Mouse (Mus musculus): ENCODE measurements around the gene Dennd1a. TPM values are rescaled to one million over a fixed set of nuclear protein-coding genes. Genes with fewer than 3 reads are reported as not detected.

Gene Dennd1a
- polyA plus RNA-seq, 1 experiment from 2014 or later = 10.3 TPM

- no peak for ATAC-seq
These were observed 102.2 kb downstream of the Dennd1a start for GRCm38 (mm10) chr2:38184977-38185376.

DNA sequence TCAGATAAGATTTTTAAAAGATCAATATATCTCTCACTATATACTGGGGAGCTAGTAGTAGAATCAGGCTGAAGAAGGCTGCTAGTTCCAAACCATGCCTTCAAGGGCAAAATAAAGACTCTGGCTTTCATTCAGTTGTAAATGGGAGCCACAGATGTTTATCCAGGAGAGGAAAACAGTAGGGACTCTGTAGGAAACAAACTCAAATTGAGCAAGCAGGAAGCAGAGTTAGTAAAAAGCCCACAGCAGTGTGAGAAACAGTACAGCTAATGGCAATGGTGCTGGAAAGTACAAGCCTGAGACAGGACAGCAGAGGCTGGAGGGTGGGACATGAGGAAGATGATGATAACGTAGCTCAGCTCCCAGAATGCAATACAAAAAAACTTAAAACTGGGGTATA lies 103.3 kb downstream of the Dennd1a start:
- Histone ChIP-seq H3K36me3 (ENCODE audit: control insufficient read depth, insufficient read depth) (no peaks in the 10 kb centered on the region), H3K4me2 (replicated peaks; ENCODE audit: low read depth) (no peak overlapping the region), H3K4me3 (ENCODE audit: low read depth, low read length) (no peak overlapping the region), H3K27ac (ENCODE audit: low read depth, low read length) (no peak overlapping the region), H3K9ac (ENCODE audit: low read depth, low read length) (no peak overlapping the region), H3K9me3 (ENCODE audit: control insufficient read depth) (no peaks in the 10 kb centered on the region), H3K4me1 (replicated peaks; ENCODE audit: control insufficient read depth, insufficient read depth, low read length) (no peaks in the 10 kb centered on the region), H3K27me3 (replicated peaks; ENCODE audit: control insufficient read depth, insufficient read depth, low read length) (no peaks in the 10 kb centered on the region)
- ATAC-seq = no peak
- 71% methylated on average over 1 of the region's 1 CpGs for WGBS
- TF ChIP-seq CTCF (IDR thresholded peaks at IDR 0.05; ENCODE audit: low read depth) = no peak

More at GRCm38 (mm10) chr2:38184977-38185376, 102.2 kb downstream of the Dennd1a start:
- Histone ChIP-seq H3K9ac (ENCODE audit: low read depth, low read length) (no peak overlapping the region), H3K4me2 (replicated peaks; ENCODE audit: low read depth) (no peak overlapping the region), H3K4me3 (ENCODE audit: low read depth, low read length) (no peak overlapping the region), H3K27ac (ENCODE audit: low read depth, low read length) (no peak overlapping the region), H3K4me1 (replicated peaks; ENCODE audit: control insufficient read depth, insufficient read depth, low read length) (no peaks in the 10 kb centered on the region), H3K36me3 (ENCODE audit: control insufficient read depth, insufficient read depth) (no peaks in the 10 kb centered on the region), H3K27me3 (replicated peaks; ENCODE audit: control insufficient read depth, insufficient read depth, low read length) (no peaks in the 10 kb centered on the region), H3K9me3 (ENCODE audit: control insufficient read depth) (no peaks in the 10 kb centered on the region)
- no peak for TF ChIP-seq CTCF (IDR thresholded peaks at IDR 0.05; ENCODE audit: low read depth)
- WGBS = 74% methylated on average over 3 of the region's 3 CpGs

GRCm38 (mm10) chr2:38182283-38182682 lies 104.9 kb downstream of the Dennd1a start:
- no peak for ATAC-seq
- Histone ChIP-seq H3K27me3 (replicated peaks; ENCODE audit: control insufficient read depth, insufficient read depth, low read length) (no peaks in the 10 kb centered on the region), H3K9me3 (ENCODE audit: control insufficient read depth) (no peaks in the 10 kb centered on the region), H3K4me1 (replicated peaks; ENCODE audit: control insufficient read depth, insufficient read depth, low read length) (no peaks in the 10 kb centered on the region), H3K4me2 (replicated peaks; ENCODE audit: low read depth) (no peak overlapping the region), H3K27ac (ENCODE audit: low read depth, low read length) (no peak overlapping the region), H3K9ac (ENCODE audit: low read depth, low read length) (no peak overlapping the region), H3K4me3 (ENCODE audit: low read depth, low read length) (no peak overlapping the region), H3K36me3 (ENCODE audit: control insufficient read depth, insufficient read depth) (no peaks in the 10 kb centered on the region)
- no peak for TF ChIP-seq CTCF (IDR thresholded peaks at IDR 0.05; ENCODE audit: low read depth)
- 88% methylated on average over 1 of the region's 1 CpGs for WGBS

DNA sequence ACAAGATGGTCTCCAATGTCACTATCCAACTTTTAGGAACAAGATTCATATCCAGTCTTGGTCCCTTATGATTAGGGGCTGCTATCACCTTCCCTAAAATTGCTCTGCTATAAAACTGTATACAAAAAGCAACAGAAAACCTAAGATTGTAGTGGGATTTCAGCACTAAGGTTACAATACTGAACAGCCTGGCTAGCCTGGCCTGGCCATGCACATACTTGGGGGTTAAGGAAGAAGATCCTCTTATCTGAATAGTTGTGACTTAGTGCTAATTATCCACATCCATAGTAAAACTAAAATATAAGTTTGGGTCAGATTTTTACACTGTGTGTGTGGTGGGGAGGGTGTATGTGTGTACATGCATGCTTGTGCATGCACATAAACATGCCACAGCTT lies 109.6 kb downstream of the Dennd1a start:
- H3K9me3 ChIP-seq (ENCODE audit: control insufficient read depth) = no peaks in the 10 kb centered on the region
- H3K27ac ChIP-seq (ENCODE audit: low read depth, low read length) = no peak overlapping the region
- ATAC-seq = no peak
- H3K27me3 ChIP-seq (replicated peaks; ENCODE audit: control insufficient read depth, insufficient read depth, low read length) = no peaks in the 10 kb centered on the region
- no peak for TF ChIP-seq CTCF (IDR thresholded peaks at IDR 0.05; ENCODE audit: low read depth)
- H3K4me1 ChIP-seq (replicated peaks; ENCODE audit: control insufficient read depth, insufficient read depth, low read length) = no peaks in the 10 kb centered on the region
- H3K4me3 ChIP-seq (ENCODE audit: low read depth, low read length) = no peak overlapping the region
- H3K9ac ChIP-seq (ENCODE audit: low read depth, low read length) = no peak overlapping the region
- no peak overlapping the region for H3K4me2 ChIP-seq (replicated peaks; ENCODE audit: low read depth)
- no peaks in the 10 kb centered on the region for H3K36me3 ChIP-seq (ENCODE audit: control insufficient read depth, insufficient read depth)

GRCm38 (mm10) chr2:38176870-38177582 lies 110.2 kb downstream of the Dennd1a start:
- Histone ChIP-seq H3K4me3 (ENCODE audit: low read depth, low read length) (no peak overlapping the region), H3K27me3 (replicated peaks; ENCODE audit: control insufficient read depth, insufficient read depth, low read length) (no peaks in the 10 kb centered on the region)

DNA sequence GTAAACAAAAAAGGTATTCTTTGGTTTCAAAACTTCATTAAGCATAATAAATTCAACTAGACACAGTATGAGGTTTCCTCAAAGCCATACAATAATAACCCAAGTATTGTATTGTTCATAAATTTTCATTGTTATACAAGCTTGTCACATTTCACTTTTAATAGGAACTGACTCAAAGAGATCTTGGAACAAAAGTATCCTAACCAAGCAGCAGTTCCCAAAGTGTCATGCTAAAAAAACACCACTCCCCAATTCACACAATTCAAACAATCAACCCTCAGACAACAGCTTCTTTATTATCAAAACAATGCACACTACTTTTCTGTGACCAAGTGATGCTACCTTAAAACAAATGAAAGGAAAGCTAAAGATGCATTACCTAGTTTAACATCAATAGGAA lies 111.9 kb downstream of the Dennd1a start:
- H3K4me3 ChIP-seq (ENCODE audit: low read depth, low read length) = no peak overlapping the region

More at GRCm38 (mm10) chr2:38176870-38177582, 110.2 kb downstream of the Dennd1a start:
- H3K4me2 ChIP-seq (replicated peaks; ENCODE audit: low read depth) = no peak overlapping the region
- no peaks in the 10 kb centered on the region for H3K4me1 ChIP-seq (replicated peaks; ENCODE audit: control insufficient read depth, insufficient read depth, low read length)
- no peaks in the 10 kb centered on the region for H3K36me3 ChIP-seq (ENCODE audit: control insufficient read depth, insufficient read depth)
- no peaks in the 10 kb centered on the region for H3K9me3 ChIP-seq (ENCODE audit: control insufficient read depth)
- WGBS = 67% methylated on average over 4 of the region's 4 CpGs
- ATAC-seq = no peak
- no peak for TF ChIP-seq CTCF (IDR thresholded peaks at IDR 0.05; ENCODE audit: low read depth)
- no peak overlapping the region for H3K27ac ChIP-seq (ENCODE audit: low read depth, low read length)
- no peak overlapping the region for H3K9ac ChIP-seq (ENCODE audit: low read depth, low read length)

More for the DNA sequence above, 111.9 kb downstream of the Dennd1a start:
- no peaks in the 10 kb centered on the region for H3K4me1 ChIP-seq (replicated peaks; ENCODE audit: control insufficient read depth, insufficient read depth, low read length)
- H3K27me3 ChIP-seq (replicated peaks; ENCODE audit: control insufficient read depth, insufficient read depth, low read length) = no peaks in the 10 kb centered on the region
- no peak overlapping the region for H3K27ac ChIP-seq (ENCODE audit: low read depth, low read length)
- H3K36me3 ChIP-seq (ENCODE audit: control insufficient read depth, insufficient read depth) = no peaks in the 10 kb centered on the region
- H3K4me2 ChIP-seq (replicated peaks; ENCODE audit: low read depth) = no peak overlapping the region
- no peak for TF ChIP-seq CTCF (IDR thresholded peaks at IDR 0.05; ENCODE audit: low read depth)
- H3K9ac ChIP-seq (ENCODE audit: low read depth, low read length) = no peak overlapping the region
- no peaks in the 10 kb centered on the region for H3K9me3 ChIP-seq (ENCODE audit: control insufficient read depth)
- ATAC-seq = no peak
